Mouse (Mus musculus): Measurements from ENCODE around the gene Grik4. TPM values are rescaled to one million over a fixed set of nuclear protein-coding genes. Genes with fewer than 3 reads are reported as not detected.
A peak's percentile ranks its signal among the peaks of the same experiment; 100 is the strongest.
"Not testable (repeated sequence)": the region's sequence is repeated elsewhere in the genome, so short reads cannot be mapped to it uniquely, and the experiment has no call there.

Gene Grik4
- 0.28 and 1.9 TPM in 2 replicates for polyA plus RNA-seq (2016; fragmentation: Nextera tagmentation; extraction: Ambion mirVana)

DNA sequence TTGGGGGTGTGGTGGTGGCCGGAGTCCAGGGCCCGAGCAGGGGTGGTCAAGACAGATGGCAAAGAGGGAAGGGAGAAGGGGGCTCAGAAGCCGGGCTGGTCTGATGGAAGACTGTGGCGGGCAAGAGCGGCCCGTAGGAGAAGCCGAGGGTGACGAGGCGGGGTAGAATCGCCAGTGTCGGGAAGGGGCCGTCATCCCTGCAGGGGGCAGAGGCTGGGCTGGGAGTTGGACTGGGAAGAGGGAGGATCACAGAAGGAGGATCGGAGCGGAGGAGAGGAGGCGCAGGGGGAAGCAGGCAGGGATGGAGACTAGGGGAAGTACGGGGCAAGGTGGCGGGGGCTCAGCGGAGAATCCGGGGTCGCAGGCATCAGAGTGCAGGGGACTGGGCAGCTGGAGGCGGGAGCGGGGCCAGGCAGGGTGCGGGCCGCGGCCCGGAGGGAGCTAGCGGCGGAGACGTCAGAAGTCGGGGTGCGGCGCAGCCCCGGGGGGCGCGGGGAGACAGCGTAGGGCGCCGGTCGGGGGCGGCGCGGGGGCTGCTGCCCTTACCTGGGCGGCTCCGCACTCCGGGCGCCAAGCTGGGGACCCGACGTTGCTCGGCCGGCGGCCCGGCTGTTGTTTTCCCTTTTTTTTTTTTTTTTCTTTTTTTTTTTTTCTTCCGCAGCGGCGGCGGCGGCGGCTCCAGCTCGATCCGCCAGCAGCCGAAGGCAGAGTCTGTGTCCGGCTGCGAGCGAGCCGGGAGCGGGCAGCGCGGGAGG is at the start of gene Grik4:
Grik4 (minus strand) TSS at position 713 of the 755 bp plus-strand sequence.
- peak; percentile 78 for DNase-seq (ENCODE audit: low spot score)

GRCm38 (mm10) chr9:42993659-42994058 is 49.4 kb upstream of the Grik4 start:
- Histone ChIP-seq H3K9me3 (no peaks in the 10 kb centered on the region), H3K4me1 (no peaks in the 10 kb centered on the region), H3K27me3 (ENCODE audit: insufficient read depth, poor library complexity, severe bottlenecking) (no peaks in the 10 kb centered on the region), H3K4me3 (no peak overlapping the region), H3K27ac (no peak overlapping the region), H3K36me3 (peaks cover 77% of the 10 kb centered on the region)
- 61% methylated on average over 4 of the region's 4 CpGs for WGBS
- DNase-seq (ENCODE audit: low spot score): no peak

More for the DNA sequence above, at the start of gene Grik4:
- peaks cover 25% of the 10 kb centered on the region for H3K4me1 ChIP-seq
- peaks cover 76% of the 10 kb centered on the region for H3K27me3 ChIP-seq (ENCODE audit: insufficient read depth, poor library complexity, severe bottlenecking)
- H3K4me3 ChIP-seq: peak within 1 kb of the TSS; percentile 84
- 1% methylated on average over 59 of the region's 68 CpGs for WGBS
- H3K9me3 ChIP-seq: no peaks in the 10 kb centered on the region
- no peaks in the 10 kb centered on the region for H3K36me3 ChIP-seq
- H3K27ac ChIP-seq: peak within 1 kb of the TSS; percentile 83

- Histone ChIP-seq H3K36me3 (peaks cover 77% of the 10 kb centered on the region), H3K27ac (no peak overlapping the region), H3K4me1 (no peaks in the 10 kb centered on the region), H3K4me3 (no peak overlapping the region), H3K9me3 (no peaks in the 10 kb centered on the region), H3K27me3 (ENCODE audit: insufficient read depth, poor library complexity, severe bottlenecking) (no peaks in the 10 kb centered on the region)
- no peak for DNase-seq (ENCODE audit: low spot score)
- WGBS: 88% methylated on average over 4 of the region's 4 CpGs
These were observed 43.7 kb upstream of the Grik4 start for GRCm38 (mm10) chr9:42987988-42988387.

GRCm38 (mm10) chr9:42968894-42969521 is 24.7 kb upstream of the Grik4 start:
- no peaks in the 10 kb centered on the region for H3K27me3 ChIP-seq (ENCODE audit: insufficient read depth, poor library complexity, severe bottlenecking)
- WGBS: 72% methylated on average over 11 of the region's 11 CpGs
- H3K27ac ChIP-seq: no peak overlapping the region
- H3K4me1 ChIP-seq: no peaks in the 10 kb centered on the region
- no peak for DNase-seq (ENCODE audit: low spot score)
- H3K9me3 ChIP-seq: no peaks in the 10 kb centered on the region
- no peak overlapping the region for H3K4me3 ChIP-seq
- H3K36me3 ChIP-seq: peaks cover 76% of the 10 kb centered on the region

- no peaks in the 10 kb centered on the region; the same call in 1 of the 2 replicates for H3K4me1 ChIP-seq
- no peak overlapping the region for H3K27ac ChIP-seq
- H3K9me3 ChIP-seq: no peaks in the 10 kb centered on the region
- H3K4me3 ChIP-seq: no peak overlapping the region
- no peaks in the 10 kb centered on the region for H3K27me3 ChIP-seq (ENCODE audit: insufficient read depth, poor library complexity, severe bottlenecking)
- 80% methylated on average over 9 of the region's 9 CpGs for WGBS
- no peak for DNase-seq (ENCODE audit: low spot score)
- H3K36me3 ChIP-seq: peaks cover 63% of the 10 kb centered on the region
These were observed 23.4 kb upstream of the Grik4 start for GRCm38 (mm10) chr9:42967731-42968130.

DNA sequence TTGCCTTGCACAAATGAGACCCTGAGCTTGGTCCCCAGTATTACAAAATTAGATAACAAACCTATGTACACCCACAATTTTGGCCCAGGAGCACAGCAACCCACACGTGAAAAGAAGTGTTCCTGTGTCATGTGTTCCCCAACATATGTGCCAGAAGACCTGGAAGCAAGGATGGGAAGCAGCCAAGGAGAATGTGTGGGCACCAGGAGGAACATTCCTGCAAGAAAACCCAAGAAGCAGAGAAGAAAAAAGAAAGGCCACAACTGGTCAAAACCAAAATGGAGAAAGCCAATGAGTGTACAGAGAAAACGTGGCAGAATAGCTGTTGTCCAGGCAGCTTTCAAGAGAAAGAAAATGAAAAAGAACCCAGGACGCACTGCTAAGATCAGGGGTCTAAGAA is 20.5 kb upstream of the Grik4 start:
- WGBS: 83% methylated on average over 3 of the region's 3 CpGs
- not testable (repeated sequence) for H3K27ac ChIP-seq; H3K4me3 ChIP-seq; H3K9me3 ChIP-seq; H3K27me3 ChIP-seq (ENCODE audit: insufficient read depth, poor library complexity, severe bottlenecking); H3K4me1 ChIP-seq; DNase-seq (ENCODE audit: low spot score)
- H3K36me3 ChIP-seq: peaks cover 34% of the 10 kb centered on the region

DNA sequence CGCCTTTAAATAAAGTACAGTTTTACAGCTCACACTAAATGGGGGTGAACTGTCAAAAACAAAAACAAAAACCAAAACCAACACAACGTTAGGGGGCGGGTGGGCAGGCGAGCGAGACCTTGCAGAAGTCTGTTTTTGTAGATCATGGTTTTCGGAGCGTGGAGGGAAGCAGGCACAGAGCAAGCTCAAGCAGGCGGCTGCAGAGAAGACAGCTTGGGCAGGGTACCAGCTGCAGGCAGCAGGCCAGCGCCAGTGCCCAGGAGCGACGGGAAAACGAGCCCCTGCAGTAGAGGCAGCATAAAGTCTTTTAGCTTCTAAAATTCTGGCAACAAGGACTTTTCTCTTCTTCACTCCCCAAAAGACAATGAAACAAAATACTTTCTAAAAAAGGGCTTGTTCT is 20.1 kb upstream of the Grik4 start:
- no peak for DNase-seq (ENCODE audit: low spot score)
- peaks cover 3% of the 10 kb centered on the region; the same call in 1 of the 2 replicates for H3K4me1 ChIP-seq
- H3K27ac ChIP-seq: no peak overlapping the region
- WGBS: 92% methylated on average over 12 of the region's 12 CpGs
- no peaks in the 10 kb centered on the region for H3K9me3 ChIP-seq
- H3K27me3 ChIP-seq (ENCODE audit: insufficient read depth, poor library complexity, severe bottlenecking): no peaks in the 10 kb centered on the region
- no peak overlapping the region for H3K4me3 ChIP-seq
- peaks cover 30% of the 10 kb centered on the region for H3K36me3 ChIP-seq

- Histone ChIP-seq H3K9me3 (no peaks in the 10 kb centered on the region), H3K36me3 (peaks cover 12% of the 10 kb centered on the region), H3K27ac (no peak overlapping the region), H3K27me3 (ENCODE audit: insufficient read depth, poor library complexity, severe bottlenecking) (no peaks in the 10 kb centered on the region), H3K4me3 (no peak overlapping the region), H3K4me1 (peaks cover 3% of the 10 kb centered on the region; the same call in 1 of the 2 replicates)
- DNase-seq (ENCODE audit: low spot score): no peak
- 85% methylated on average over 6 of the region's 6 CpGs for WGBS
These were observed 18.2 kb upstream of the Grik4 start for GRCm38 (mm10) chr9:42962506-42962905.

- Histone ChIP-seq H3K4me3 (no peak overlapping the region), H3K36me3 (no peaks in the 10 kb centered on the region), H3K4me1 (peaks cover 3% of the 10 kb centered on the region; the same call in 1 of the 2 replicates), H3K9me3 (no peaks in the 10 kb centered on the region), H3K27me3 (ENCODE audit: insufficient read depth, poor library complexity, severe bottlenecking) (no peaks in the 10 kb centered on the region), H3K27ac (no peak overlapping the region)
- WGBS: 82% methylated on average over 7 of the region's 7 CpGs
- DNase-seq (ENCODE audit: low spot score): no peak
These were observed 14.1 kb upstream of the Grik4 start for GRCm38 (mm10) chr9:42958401-42958800.

DNA sequence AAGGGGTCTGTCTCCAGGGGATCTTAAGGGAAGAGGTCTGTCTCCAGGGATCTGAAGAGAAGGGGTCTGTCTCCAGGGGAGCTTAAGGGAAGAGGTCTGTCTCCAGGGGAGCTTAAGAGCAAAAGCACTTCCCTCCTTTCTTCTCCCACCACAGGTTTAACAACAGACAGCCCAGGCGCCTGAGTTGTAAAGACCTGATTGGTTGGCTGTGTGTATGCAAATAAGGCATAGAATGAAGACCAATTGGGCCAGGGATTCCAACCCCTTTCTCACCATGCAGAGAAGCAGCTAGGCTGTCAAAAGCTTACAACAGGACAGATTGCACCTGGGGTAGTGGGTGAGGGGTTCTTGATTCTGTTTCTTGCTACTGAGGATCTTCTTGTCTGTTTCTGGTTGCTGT is 4.1 kb upstream of the Grik4 start:
- 71% methylated on average over 1 of the region's 1 CpGs for WGBS
- H3K27ac ChIP-seq: no peak overlapping the region
- H3K27me3 ChIP-seq (ENCODE audit: insufficient read depth, poor library complexity, severe bottlenecking): peaks cover 36% of the 10 kb centered on the region
- H3K9me3 ChIP-seq: no peaks in the 10 kb centered on the region
- H3K4me1 ChIP-seq: peaks cover 14% of the 10 kb centered on the region
- DNase-seq (ENCODE audit: low spot score): no peak
- H3K36me3 ChIP-seq: no peaks in the 10 kb centered on the region
- no peak overlapping the region for H3K4me3 ChIP-seq

DNA sequence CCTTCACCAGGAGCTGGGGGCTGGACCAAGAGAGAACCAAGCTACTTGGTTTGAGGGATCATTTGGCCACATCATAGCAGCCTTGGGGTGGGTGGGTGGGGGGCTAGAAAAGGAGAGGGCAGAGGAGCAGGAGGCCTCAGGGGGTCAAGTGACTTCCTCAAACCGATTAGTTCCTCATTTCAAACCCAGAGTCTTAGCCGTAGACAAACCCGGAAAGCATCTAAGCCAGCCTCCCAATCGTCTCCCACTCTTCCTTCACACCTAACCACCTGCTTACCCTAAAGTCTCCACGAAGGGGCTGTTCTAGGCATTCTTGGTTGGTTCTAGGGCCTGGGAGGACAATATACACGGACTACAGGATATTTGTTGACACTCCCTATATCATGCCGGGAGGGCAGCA is 881 bp upstream of the Grik4 start:
- DNase-seq (ENCODE audit: low spot score): no peak
- Histone ChIP-seq H3K4me1 (peaks cover 18% of the 10 kb centered on the region), H3K4me3 (no peak overlapping the region), H3K9me3 (no peaks in the 10 kb centered on the region), H3K27me3 (ENCODE audit: insufficient read depth, poor library complexity, severe bottlenecking) (peaks cover 67% of the 10 kb centered on the region), H3K27ac (no peak overlapping the region), H3K36me3 (no peaks in the 10 kb centered on the region)
- 68% methylated on average over 7 of the region's 7 CpGs for WGBS

DNA sequence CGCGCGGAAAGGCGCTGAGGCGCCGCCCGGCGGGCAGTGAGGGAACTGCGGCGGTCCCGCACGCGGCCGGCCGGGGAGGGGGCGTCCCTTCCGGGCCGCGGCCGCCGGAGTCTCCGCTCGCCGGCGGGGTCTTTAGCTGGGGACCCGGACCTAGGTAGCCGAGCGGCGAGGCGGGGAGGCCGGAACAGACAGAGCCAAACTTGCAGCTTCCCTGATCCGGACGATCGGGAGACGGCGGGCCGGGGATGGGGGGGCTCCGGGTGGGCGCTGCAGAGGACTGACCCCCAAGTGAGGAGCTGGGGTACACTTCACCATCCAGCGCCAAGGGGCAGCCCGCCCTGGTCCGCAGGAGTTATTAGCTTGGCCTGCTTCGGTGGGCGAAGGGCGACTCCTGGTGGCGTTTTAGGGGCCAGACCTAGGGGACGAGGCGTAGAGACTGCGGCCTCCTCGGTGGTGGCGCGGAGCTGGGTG is 278 bp upstream of the Grik4 start:
- no peaks in the 10 kb centered on the region for H3K9me3 ChIP-seq

GRCm38 (mm10) chr9:42943057-42943529 is 1.2 kb downstream of the Grik4 start:
- Histone ChIP-seq H3K9me3 (no peaks in the 10 kb centered on the region), H3K27me3 (ENCODE audit: insufficient read depth, poor library complexity, severe bottlenecking) (peaks cover 73% of the 10 kb centered on the region), H3K36me3 (no peaks in the 10 kb centered on the region), H3K4me1 (peaks cover 25% of the 10 kb centered on the region), H3K4me3 (peak overlapping the region; percentile 84), H3K27ac (no peak overlapping the region)
- DNase-seq (ENCODE audit: low spot score): no peak
- under 1% methylated on average over 9 of the region's 9 CpGs for WGBS

More for the DNA sequence above, 278 bp upstream of the Grik4 start:
- H3K27me3 ChIP-seq (ENCODE audit: insufficient read depth, poor library complexity, severe bottlenecking): peaks cover 73% of the 10 kb centered on the region
- H3K4me3 ChIP-seq: peak overlapping the region; percentile 84
- peaks cover 21% of the 10 kb centered on the region for H3K4me1 ChIP-seq
- H3K27ac ChIP-seq: peak overlapping the region; percentile 83
- WGBS: under 1% methylated on average over 51 of the region's 52 CpGs
- peak; percentile 93 for DNase-seq (ENCODE audit: low spot score)
- no peaks in the 10 kb centered on the region for H3K36me3 ChIP-seq

Data from heart, embryonic 10.5 days (tissue).